Mouse (Mus musculus) lung, embryonic 14.5 days (tissue): ENCODE data around the gene Prss50. TPM values are rescaled to one million over a fixed set of nuclear protein-coding genes. Genes with fewer than 3 reads are reported as not detected.

ENCODE experiments used
- ATAC-seq: fragments of 200-750 bp; cut with Nextera tagmentation; 2 replicates; pipeline ENCODE4 v1.8.0; 2017; ENCODE audit warnings: mild to moderate bottlenecking, moderate TSS enrichment, moderate library complexity; ENCODE audit not compliant: insufficient read depth
- DNase-seq: peaks from one replicate; pipeline ENCODE4 v3.0.0-alpha.2; 2015
- H3K27ac ChIP-seq: fragments of 300-500 bp; sonication (generic); 2 replicates; pipeline ENCODE4 v1.5.1; 2014; ENCODE audit warnings: low read depth, mild to moderate bottlenecking, moderate library complexity
- H3K27me3 ChIP-seq: fragments of 300-500 bp; sonication (generic); 2 replicates; pipeline ENCODE4 v1.6.1; 2014; ENCODE audit warnings: low read length, control low read depth; ENCODE audit not compliant: insufficient read depth
- H3K36me3 ChIP-seq: fragments of 300-500 bp; sonication (generic); 2 replicates; pipeline ENCODE4 v1.6.1; 2014; ENCODE audit warnings: control low read depth; ENCODE audit not compliant: insufficient read depth
- H3K4me1 ChIP-seq: fragments of 300-500 bp; sonication (generic); 2 replicates; pipeline ENCODE4 v1.6.1; 2014; ENCODE audit warnings: antibody characterized with exemption, control low read depth; ENCODE audit not compliant: insufficient read depth
- H3K4me2 ChIP-seq: fragments of 300-500 bp; sonication (generic); 2 replicates; pipeline ENCODE4 v1.6.1; 2014; ENCODE audit warnings: mild to moderate bottlenecking
- H3K4me3 ChIP-seq: fragments of 300-500 bp; sonication (generic); 2 replicates; pipeline ENCODE4 v1.5.1; 2014; ENCODE audit warnings: low read depth, low read length
- H3K9ac ChIP-seq: fragments of 300-500 bp; sonication (generic); 2 replicates; pipeline ENCODE4 v1.6.1; 2014
- H3K9me3 ChIP-seq: fragments of 300-500 bp; sonication (generic); 2 replicates; pipeline ENCODE4 v1.6.1; 2016; ENCODE audit warnings: low read depth, low read length, control low read depth
- CTCF ChIP-seq: IDR thresholded peaks from 2 replicates; pipeline ENCODE4 v1.5.1; 2016; ENCODE audit warnings: antibody characterized with exemption, low read depth
- WGBS: fragments of 180-500 bp; shearing (Covaris S2); extraction: QIAGEN DNeasy Blood & Tissue Kit; methylation state at CpG from one replicate; pipeline ENCODE4 v1.1.7; 2014; 5-methylcytosine and 5-hydroxymethylcytosine counted together
- polyA plus RNA-seq: library from polyadenylated mRNA; unstranded; fragments of >200 nt; fragmentation: Nextera tagmentation; extraction: Ambion mirVana; gene quantifications from 2 replicates; pipeline ENCODE4 v1.2.1, GENCODE M21; 2014

Prss50 gene
- polyA plus RNA-seq, 1 experiment from 2014 or later = not detected

- no peak for TF ChIP-seq CTCF
- no peak for ATAC-seq
- Histone ChIP-seq H3K4me2 (no peak overlapping the region), H3K36me3 (no peaks in the 10 kb centered on the region), H3K9me3 (no peaks in the 10 kb centered on the region), H3K27me3 (no peaks in the 10 kb centered on the region), H3K9ac (no peak overlapping the region), H3K4me1 (no peaks in the 10 kb centered on the region), H3K4me3 (no peak overlapping the region), H3K27ac (no peak overlapping the region)
- no peak for DNase-seq
- 84% methylated on average over 3 of the region's 3 CpGs for WGBS
Measured at GRCm38 (mm10) chr9:110892552-110892951, 34.8 kb downstream of the Prss50 start.

GRCm38 (mm10) chr9:110893429-110893828, 35.7 kb downstream of the Prss50 start:
- no peak for DNase-seq
- no peaks in the 10 kb centered on the region for H3K27me3 ChIP-seq
- H3K9me3 ChIP-seq = no peaks in the 10 kb centered on the region
- 68% methylated on average over 10 of the region's 10 CpGs for WGBS
- H3K36me3 ChIP-seq = no peaks in the 10 kb centered on the region
- ATAC-seq = no peak
- no peaks in the 10 kb centered on the region for H3K4me1 ChIP-seq
- no peak overlapping the region for H3K4me2 ChIP-seq
- TF ChIP-seq CTCF = no peak
- no peak overlapping the region for H3K27ac ChIP-seq
- H3K9ac ChIP-seq = no peak overlapping the region
- no peak overlapping the region for H3K4me3 ChIP-seq

- no peak for ATAC-seq
Measured at GRCm38 (mm10) chr9:110895507-110895906, 37.7 kb downstream of the Prss50 start.

GRCm38 (mm10) chr9:110895994-110896393, 38.2 kb downstream of the Prss50 start:
- 16% methylated on average over 7 of the region's 7 CpGs for WGBS
- Histone ChIP-seq H3K36me3 (no peaks in the 10 kb centered on the region), H3K9me3 (no peaks in the 10 kb centered on the region), H3K4me1 (no peaks in the 10 kb centered on the region), H3K27me3 (no peaks in the 10 kb centered on the region), H3K4me2 (peak overlapping the region; percentile 30), H3K4me3 (no peak overlapping the region), H3K27ac (no peak overlapping the region), H3K9ac (no peak overlapping the region)
- no peak for DNase-seq
- no peak for TF ChIP-seq CTCF
- no peak for ATAC-seq

More at GRCm38 (mm10) chr9:110895507-110895906, 37.7 kb downstream of the Prss50 start:
- Histone ChIP-seq H3K9me3 (no peaks in the 10 kb centered on the region), H3K4me3 (no peak overlapping the region), H3K9ac (no peak overlapping the region), H3K36me3 (no peaks in the 10 kb centered on the region), H3K27me3 (no peaks in the 10 kb centered on the region), H3K4me1 (no peaks in the 10 kb centered on the region), H3K4me2 (no peak overlapping the region), H3K27ac (no peak overlapping the region)
- TF ChIP-seq CTCF = no peak; the same call in 1 of the 2 replicates
- 45% methylated on average over 5 of the region's 5 CpGs for WGBS
- DNase-seq = no peak

- TF ChIP-seq CTCF = no peak
- 6% methylated on average over 6 of the region's 6 CpGs for WGBS
- no peak overlapping the region for H3K9ac ChIP-seq
Measured at GRCm38 (mm10) chr9:110896595-110896994, 38.8 kb downstream of the Prss50 start.

GRCm38 (mm10) chr9:110899451-110900008, 41.8 kb downstream of the Prss50 start:
- WGBS = 35% methylated on average over 10 of the region's 10 CpGs

More at GRCm38 (mm10) chr9:110896595-110896994, 38.8 kb downstream of the Prss50 start:
- ATAC-seq = peak; percentile 54
- no peaks in the 10 kb centered on the region for H3K27me3 ChIP-seq
- peak overlapping the region; percentile 30 for H3K4me2 ChIP-seq
- no peaks in the 10 kb centered on the region for H3K4me1 ChIP-seq
- H3K4me3 ChIP-seq = no peak overlapping the region
- H3K9me3 ChIP-seq = no peaks in the 10 kb centered on the region
- no peak overlapping the region for H3K27ac ChIP-seq
- no peaks in the 10 kb centered on the region for H3K36me3 ChIP-seq
- DNase-seq = peak; percentile 14

GRCm38 (mm10) chr9:110901204-110901603, 43.4 kb downstream of the Prss50 start:
- no peak for ATAC-seq
- no peaks in the 10 kb centered on the region for H3K9me3 ChIP-seq
- H3K9ac ChIP-seq = no peak overlapping the region
- 86% methylated on average over 6 of the region's 6 CpGs for WGBS
- DNase-seq = no peak
- no peak overlapping the region for H3K27ac ChIP-seq
- H3K27me3 ChIP-seq = no peaks in the 10 kb centered on the region
- no peak overlapping the region for H3K4me3 ChIP-seq
- no peak for TF ChIP-seq CTCF
- H3K4me1 ChIP-seq = no peaks in the 10 kb centered on the region
- no peaks in the 10 kb centered on the region for H3K36me3 ChIP-seq
- H3K4me2 ChIP-seq = no peak overlapping the region

More at GRCm38 (mm10) chr9:110899451-110900008, 41.8 kb downstream of the Prss50 start:
- no peaks in the 10 kb centered on the region for H3K36me3 ChIP-seq
- no peaks in the 10 kb centered on the region for H3K9me3 ChIP-seq
- peak; percentile 70 for DNase-seq
- no peak overlapping the region for H3K4me3 ChIP-seq
- no peak for TF ChIP-seq CTCF
- H3K27me3 ChIP-seq = no peaks in the 10 kb centered on the region
- no peak overlapping the region for H3K4me2 ChIP-seq
- no peak overlapping the region for H3K27ac ChIP-seq
- peak; percentile 32; the same call in 1 of the 2 replicates for ATAC-seq
- no peaks in the 10 kb centered on the region for H3K4me1 ChIP-seq
- no peak overlapping the region for H3K9ac ChIP-seq
